Mouse (Mus musculus): ENCODE results near the gene Wnt3.

DNA sequence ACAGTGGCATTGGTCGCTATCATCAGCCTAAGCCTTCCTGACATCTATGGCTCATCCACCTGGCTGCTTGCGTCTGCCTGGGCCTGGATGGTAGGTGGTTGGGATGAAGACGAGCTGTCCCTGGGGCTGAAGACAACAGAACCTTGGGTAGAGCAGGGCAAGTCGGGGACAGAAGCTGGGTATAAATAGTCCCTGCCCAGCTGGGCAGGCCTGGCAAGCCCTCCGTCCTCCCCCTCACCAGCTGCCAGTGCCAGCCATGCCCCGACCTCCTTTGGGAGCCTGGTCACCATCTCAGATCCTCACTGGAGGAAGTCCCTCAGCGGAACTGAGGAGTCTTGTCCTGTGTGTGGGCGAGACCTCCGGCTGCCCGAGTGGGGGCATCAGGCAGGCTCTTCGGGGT lies 30.2 kb downstream of the Wnt3 start:
- TF ChIP-seq BHLHE40 (IDR thresholded peaks at IDR 0.05; ENCODE audit: low read depth, low read length) (no peak), MEF2A (IDR thresholded peaks at IDR 0.05; ENCODE audit: borderline replicate concordance, low read depth, low read length) (no peak), USF1 (IDR thresholded peaks at IDR 0.05; ENCODE audit: low read depth, low read length) (no peak), HCFC1 (IDR thresholded peaks at IDR 0.05; ENCODE audit: low read depth, low read length) (no peak), RAD21 (IDR thresholded peaks at IDR 0.05; ENCODE audit: low read depth, low read length) (no peak), POLR2A (IDR thresholded peaks at IDR 0.05; ENCODE audit: low read depth, low read length) (no peak), RCOR1 (conservative IDR thresholded peaks at IDR 0.05; ENCODE audit: low read depth, low read length) (no peak), CTCF (conservative IDR thresholded peaks at IDR 0.05 in 1 of 2, IDR thresholded peaks at IDR 0.05 in 1 of 2; ENCODE audit: low read depth in 2 of 2, low read length in 2 of 2) (no peak), CHD2 (IDR thresholded peaks at IDR 0.05; ENCODE audit: low read length) (no peak), USF2 (conservative IDR thresholded peaks at IDR 0.05; ENCODE audit: low read depth, low read length) (no peak), MAX (IDR thresholded peaks at IDR 0.05; ENCODE audit: low read length) (no peak), ZNF384 (IDR thresholded peaks at IDR 0.05; ENCODE audit: low read depth, low read length) (no peak)
